In genomic region chr7:105734826-105735225, GRCm38 (mm10) we compare ENCODE assay signal across 9 mouse cellular contexts. TPM values are rescaled to one million over a fixed set of nuclear protein-coding genes. Genes with fewer than 3 reads are reported as not detected.
A peak's percentile ranks its signal among the peaks of the same experiment; 100 is the strongest.
DNase-seq lines count a peak whose midpoint lies in the region; ATAC-seq and TF ChIP-seq lines count a peak whose summit lies in the region.
"Had no signal": no experiment of that assay in that cellular context is flagged by ENCODE, and none has a peak within 500 bp of the region (broad histone marks: within the 10 kb centered on the region; RNA-seq: fewer than 3 reads in every experiment).

No protein-coding gene starts in this region.

- no peaks in the 10 kb centered on the region for H3K9me3 ChIP-seq in hindbrain, embryonic 15.5 days
- no peaks in the 10 kb centered on the region for H3K9me3 ChIP-seq in hindbrain, embryonic 16.5 days (ENCODE audit: control insufficient read depth, low read length)
- H3K9me3 ChIP-seq in CH12.LX (replicated peaks; ENCODE audit: low read length): no peaks in the 10 kb centered on the region
- no peaks in the 10 kb centered on the region for H3K9me3 ChIP-seq in limb, embryonic 13.5 days
- H3K9me3 ChIP-seq: midbrain, embryonic 13.5 days had no signal

- TF ChIP-seq RAD21 in CH12.LX (IDR thresholded peaks at IDR 0.05; ENCODE audit: low read depth, low read length): no peak

- TF ChIP-seq POLR2A in CH12.LX (IDR thresholded peaks at IDR 0.05; ENCODE audit: low read depth, low read length): no peak

- H3K4me3 ChIP-seq in hindbrain, embryonic 15.5 days: no peak overlapping the region
- H3K4me3 ChIP-seq in hindbrain, embryonic 16.5 days (ENCODE audit: low read length): no peak overlapping the region
- no peak overlapping the region for H3K4me3 ChIP-seq in CH12.LX (replicated peaks in 1 of 3; ENCODE audit: low read depth in 2 of 3, low read length in 2 of 3, poor library complexity in 1 of 3)
- H3K4me3 ChIP-seq in limb, embryonic 13.5 days: no peak overlapping the region

- dilution Hi-C loops in CH12.LX (cut with MboI; ENCODE audit: extremely low pct_ligation_motif_present, extremely low pct_unique_long_range_greater_than_20kb, low sequenced_read_pairs): no loop called here

- ATAC-seq in hindbrain, embryonic 15.5 days (ENCODE audit: low FRiP score, low read depth): no peak
- ATAC-seq in hindbrain, embryonic 16.5 days: no peak
- ATAC-seq in limb, embryonic 13.5 days (ENCODE audit: low FRiP score, low read depth): no peak
- ATAC-seq: midbrain, embryonic 13.5 days had no signal

- TF ChIP-seq EP300 in CH12.LX (IDR thresholded peaks at IDR 0.05; ENCODE audit: low read length): no peak

- 83% methylated on average over 8 of the region's 8 CpGs for WGBS in hindbrain, embryonic 15.5 days
- 87% methylated on average over 8 of the region's 8 CpGs for WGBS in hindbrain, embryonic 16.5 days
- WGBS in limb, embryonic 13.5 days: 89% methylated on average over 8 of the region's 8 CpGs

- H3K4me2 ChIP-seq in hindbrain, embryonic 15.5 days: peak overlapping the region; percentile 89; the same call in 1 of the 2 replicates
- no peak overlapping the region for H3K4me2 ChIP-seq in hindbrain, embryonic 16.5 days (ENCODE audit: low read length)
- H3K4me2 ChIP-seq in CH12.LX (ENCODE audit: insufficient read depth, low read depth, poor library complexity, severe bottlenecking): peak overlapping the region; percentile 90
- H3K4me2 ChIP-seq in limb, embryonic 13.5 days (replicated peaks): peak overlapping the region; percentile 79

- in situ Hi-C loops in CH12.LX (cut with MboI; ENCODE audit: low pct_ligation_motif_present, low pct_unique_long_range_greater_than_20kb, low sequenced_read_pairs): no loop called here

- no peak for TF ChIP-seq CTCF in CH12.LX (conservative IDR thresholded peaks at IDR 0.05 in 1 of 2, IDR thresholded peaks at IDR 0.05 in 1 of 2; ENCODE audit: low read depth in 2 of 2, low read length in 2 of 2)

- no peak overlapping the region for H3K9ac ChIP-seq in hindbrain, embryonic 15.5 days
- no peak overlapping the region for H3K9ac ChIP-seq in hindbrain, embryonic 16.5 days (ENCODE audit: low read depth, low read length)
- peak overlapping the region; percentile 88; the same call in 1 of the 2 replicates for H3K9ac ChIP-seq in CH12.LX (ENCODE audit: insufficient read depth, low read depth)
- peak overlapping the region; percentile 92; the same call in 1 of the 2 replicates for H3K9ac ChIP-seq in limb, embryonic 13.5 days

- DNase-seq in cerebellum, adult 9-11 months: peak; percentile 38
- no peak for DNase-seq in cerebellum, postnatal 36 days
- DNase-seq in CH12.LX (ENCODE audit: extremely low read depth): no peak
- no peak for DNase-seq in adrenal gland, adult 8-10 months
- no peak for DNase-seq in frontal cortex, postnatal 14 days (ENCODE audit: low spot score in 2 of 2)

- H3K27me3 ChIP-seq in hindbrain, embryonic 15.5 days: no peaks in the 10 kb centered on the region
- H3K27me3 ChIP-seq in hindbrain, embryonic 16.5 days (replicated peaks; ENCODE audit: control insufficient read depth, insufficient read depth, low read length): no peaks in the 10 kb centered on the region
- H3K27me3 ChIP-seq in CH12.LX (replicated peaks): no peaks in the 10 kb centered on the region
- H3K27me3 ChIP-seq in limb, embryonic 13.5 days: no peaks in the 10 kb centered on the region
- H3K27me3 ChIP-seq: midbrain, embryonic 13.5 days had no signal

- peaks cover 38% of the 10 kb centered on the region for H3K36me3 ChIP-seq in hindbrain, embryonic 15.5 days
- peaks cover 22% of the 10 kb centered on the region for H3K36me3 ChIP-seq in hindbrain, embryonic 16.5 days (ENCODE audit: control insufficient read depth, insufficient read depth, low read length)
- peaks cover 47 to 58% of the 10 kb centered on the region in 2 experiments for H3K36me3 ChIP-seq in CH12.LX (replicated peaks in 1 of 2; ENCODE audit: control insufficient read depth in 1 of 2, insufficient read depth in 1 of 2, low read length in 1 of 2)
- H3K36me3 ChIP-seq in limb, embryonic 13.5 days: peaks cover 54% of the 10 kb centered on the region

- H3K79me2 ChIP-seq in CH12.LX (replicated peaks; ENCODE audit: control insufficient read depth, extremely low read depth, insufficient read depth, poor library complexity, severe bottlenecking): peaks cover 24% of the 10 kb centered on the region

- peaks cover 35% of the 10 kb centered on the region for H3K4me1 ChIP-seq in hindbrain, embryonic 15.5 days (replicated peaks)
- peaks cover 17% of the 10 kb centered on the region for H3K4me1 ChIP-seq in hindbrain, embryonic 16.5 days (ENCODE audit: control insufficient read depth, insufficient read depth, low read depth, low read length)
- H3K4me1 ChIP-seq in CH12.LX (ENCODE audit: control insufficient read depth in 1 of 2, insufficient read depth in 2 of 2): peaks cover 11 to 51% of the 10 kb centered on the region in 2 experiments
- H3K4me1 ChIP-seq in limb, embryonic 13.5 days: peaks cover 31% of the 10 kb centered on the region

- H3K27ac ChIP-seq in hindbrain, embryonic 15.5 days (replicated peaks): no peak overlapping the region
- no peak overlapping the region for H3K27ac ChIP-seq in hindbrain, embryonic 16.5 days (ENCODE audit: low read depth, low read length)
- H3K27ac ChIP-seq in CH12.LX (ENCODE audit: insufficient read depth, low read depth): no peak overlapping the region
- H3K27ac ChIP-seq in limb, embryonic 13.5 days: no peak overlapping the region
- H3K27ac ChIP-seq: midbrain, embryonic 13.5 days had no signal

TF ChIP-seq in CH12.LX, 34 proteins besides CTCF, POLR2A, EP300 and RAD21 (continues in another document):
- TF ChIP-seq MEF2A (IDR thresholded peaks at IDR 0.05; ENCODE audit: borderline replicate concordance, low read depth, low read length) (no peak), E2F4 (IDR thresholded peaks at IDR 0.05; ENCODE audit: insufficient replicate concordance, low read depth, low read length) (no peak), ZMIZ1 (IDR thresholded peaks at IDR 0.05; ENCODE audit: low read depth, low read length) (no peak), MAFK (IDR thresholded peaks at IDR 0.05; ENCODE audit: insufficient replicate concordance, low read length) (no peak), BHLHE40 (IDR thresholded peaks at IDR 0.05; ENCODE audit: low read depth, low read length) (no peak), CHD2 (IDR thresholded peaks at IDR 0.05; ENCODE audit: low read length) (no peak), ZKSCAN1 (IDR thresholded peaks at IDR 0.05; ENCODE audit: borderline replicate concordance, low read depth, low read length) (no peak), NELFE (IDR thresholded peaks at IDR 0.05; ENCODE audit: low read depth, low read length) (no peak), USF2 (conservative IDR thresholded peaks at IDR 0.05; ENCODE audit: low read depth, low read length) (no peak), POLR2AphosphoS2 (IDR thresholded peaks at IDR 0.05; ENCODE audit: low read depth, low read length) (no peak), MAX (IDR thresholded peaks at IDR 0.05; ENCODE audit: low read length) (no peak), TBP (conservative IDR thresholded peaks at IDR 0.05; ENCODE audit: low read depth, low read length) (no peak)

RNA-seq across cellular contexts. Expression of gene Ilk, which starts 1.6 kb away (rescaled TPM):
- 199 and 201 TPM in 2 replicates for polyA plus RNA-seq in hindbrain, embryonic 15.5 days (2015; fragmentation: Nextera tagmentation; extraction: Ambion mirVana)
- 172 and 211 TPM in 2 replicates for polyA plus RNA-seq in hindbrain, embryonic 16.5 days (2015; fragmentation: Nextera tagmentation; extraction: Ambion mirVana)
- total RNA-seq in CH12.LX (2012; rRNA removed): 32.4 and 32.6 TPM in 2 replicates
- total RNA-seq in CH12.LX (2014; rRNA removed): 40.3 and 42.6 TPM in 2 replicates
- polyA plus RNA-seq in CH12.LX (2012; ENCODE audit: insufficient read length, low read depth): 45.9 and 51.1 TPM in 2 replicates
- polyA plus RNA-seq in limb, embryonic 13.5 days (2015; fragmentation: Nextera tagmentation; extraction: Ambion mirVana): 312 and 317 TPM in 2 replicates
- 100 to 1,000 TPM; 127 to 155 (median 137) TPM for total RNA-seq in adrenal gland, adult 8-10 months (2022)

RNA-seq across cellular contexts. Expression of gene Rrp8, which starts 2.4 kb away (rescaled TPM):
- polyA plus RNA-seq in hindbrain, embryonic 15.5 days (2015; fragmentation: Nextera tagmentation; extraction: Ambion mirVana): 24.9 and 26.0 TPM in 2 replicates
- polyA plus RNA-seq in hindbrain, embryonic 16.5 days (2015; fragmentation: Nextera tagmentation; extraction: Ambion mirVana): 26.3 and 26.4 TPM in 2 replicates
- total RNA-seq in CH12.LX (2012; rRNA removed): 28.7 and 43.7 TPM in 2 replicates
- total RNA-seq in CH12.LX (2014; rRNA removed): 57.3 and 66.0 TPM in 2 replicates
- polyA plus RNA-seq in CH12.LX (2012; ENCODE audit: insufficient read length, low read depth): 84.2 and 133 TPM in 2 replicates
- polyA plus RNA-seq in limb, embryonic 13.5 days (2015; fragmentation: Nextera tagmentation; extraction: Ambion mirVana): 44.0 and 44.3 TPM in 2 replicates
- 10 to 100 TPM; 18.3 to 29.6 (median 22.0) TPM for total RNA-seq in adrenal gland, adult 8-10 months (2022)

RNA-seq across cellular contexts. Expression of gene Taf10, which starts 9.3 kb away (rescaled TPM):
- 100 and 110 TPM in 2 replicates for polyA plus RNA-seq in hindbrain, embryonic 15.5 days (2015; fragmentation: Nextera tagmentation; extraction: Ambion mirVana)
- 87.5 and 91.0 TPM in 2 replicates for polyA plus RNA-seq in hindbrain, embryonic 16.5 days (2015; fragmentation: Nextera tagmentation; extraction: Ambion mirVana)
- total RNA-seq in CH12.LX (2012; rRNA removed) (259 and 331 TPM in 2 replicates), CH12.LX (2014; rRNA removed) (259 and 461 TPM in 2 replicates)
- polyA plus RNA-seq in CH12.LX (2012; ENCODE audit: insufficient read length, low read depth): 297 and 330 TPM in 2 replicates
- polyA plus RNA-seq in limb, embryonic 13.5 days (2015; fragmentation: Nextera tagmentation; extraction: Ambion mirVana): 118 and 133 TPM in 2 replicates
- total RNA-seq in adrenal gland, adult 8-10 months (2022): 100 to 1,000 TPM; 198 to 224 (median 207) TPM

RNA-seq across cellular contexts. Expression of gene Tpp1, which starts 17.2 kb away (rescaled TPM):
- polyA plus RNA-seq in hindbrain, embryonic 15.5 days (2015; fragmentation: Nextera tagmentation; extraction: Ambion mirVana): 45.7 and 46.2 TPM in 2 replicates
- 56.1 and 58.1 TPM in 2 replicates for polyA plus RNA-seq in hindbrain, embryonic 16.5 days (2015; fragmentation: Nextera tagmentation; extraction: Ambion mirVana)
- total RNA-seq in CH12.LX (2012; rRNA removed) (25.1 and 29.9 TPM in 2 replicates), CH12.LX (2014; rRNA removed) (13.8 and 19.1 TPM in 2 replicates)
- 45.4 and 49.1 TPM in 2 replicates for polyA plus RNA-seq in CH12.LX (2012; ENCODE audit: insufficient read length, low read depth)
- 42.5 and 50.8 TPM in 2 replicates for polyA plus RNA-seq in limb, embryonic 13.5 days (2015; fragmentation: Nextera tagmentation; extraction: Ambion mirVana)
- total RNA-seq in adrenal gland, adult 8-10 months (2022): 100 to 1,000 TPM; 121 to 139 (median 132) TPM

RNA-seq across cellular contexts. Expression of gene Dchs1, which starts 52.6 kb away (rescaled TPM):
- 14.3 and 14.8 TPM in 2 replicates for polyA plus RNA-seq in hindbrain, embryonic 15.5 days (2015; fragmentation: Nextera tagmentation; extraction: Ambion mirVana)
- polyA plus RNA-seq in hindbrain, embryonic 16.5 days (2015; fragmentation: Nextera tagmentation; extraction: Ambion mirVana): 9.8 and 12.3 TPM in 2 replicates
- total RNA-seq in CH12.LX (2012; rRNA removed) (0.04 TPM in 1 of 2 replicates, not detected in the other), CH12.LX (2014; rRNA removed) (not detected in 2 replicates)
- polyA plus RNA-seq in CH12.LX (2012; ENCODE audit: insufficient read length, low read depth): 0.03 TPM in 1 of 2 replicates, not detected in the other
- polyA plus RNA-seq in limb, embryonic 13.5 days (2015; fragmentation: Nextera tagmentation; extraction: Ambion mirVana): 20.5 and 22.2 TPM in 2 replicates
- 1 to 10 TPM; 7.4 to 9.8 (median 8.7) TPM for total RNA-seq in adrenal gland, adult 8-10 months (2022)

Comparison
In these comparisons a context has a peak if more than half of its experiments do, and no peak if none do; other contexts are left out.
1. H3K9ac ChIP-seq: peak in CH12.LX (single experiment) and limb, embryonic 13.5 days (single experiment); none in hindbrain, embryonic 15.5 days (single experiment) and hindbrain, embryonic 16.5 days (single experiment).